Mouse (Mus musculus) frontal cortex, postnatal 14 days (tissue): Measurements from ENCODE around the gene Bfsp1.
A peak's percentile ranks its signal among the peaks of the same experiment; 100 is the strongest.

Experiments used
- DNase-seq, 2 experiments: peaks; one replicate each; pipeline ENCODE4 v3.0.0; 2022; ENCODE audit warnings: low spot score in 2 of 2

Gene Bfsp1

DNA sequence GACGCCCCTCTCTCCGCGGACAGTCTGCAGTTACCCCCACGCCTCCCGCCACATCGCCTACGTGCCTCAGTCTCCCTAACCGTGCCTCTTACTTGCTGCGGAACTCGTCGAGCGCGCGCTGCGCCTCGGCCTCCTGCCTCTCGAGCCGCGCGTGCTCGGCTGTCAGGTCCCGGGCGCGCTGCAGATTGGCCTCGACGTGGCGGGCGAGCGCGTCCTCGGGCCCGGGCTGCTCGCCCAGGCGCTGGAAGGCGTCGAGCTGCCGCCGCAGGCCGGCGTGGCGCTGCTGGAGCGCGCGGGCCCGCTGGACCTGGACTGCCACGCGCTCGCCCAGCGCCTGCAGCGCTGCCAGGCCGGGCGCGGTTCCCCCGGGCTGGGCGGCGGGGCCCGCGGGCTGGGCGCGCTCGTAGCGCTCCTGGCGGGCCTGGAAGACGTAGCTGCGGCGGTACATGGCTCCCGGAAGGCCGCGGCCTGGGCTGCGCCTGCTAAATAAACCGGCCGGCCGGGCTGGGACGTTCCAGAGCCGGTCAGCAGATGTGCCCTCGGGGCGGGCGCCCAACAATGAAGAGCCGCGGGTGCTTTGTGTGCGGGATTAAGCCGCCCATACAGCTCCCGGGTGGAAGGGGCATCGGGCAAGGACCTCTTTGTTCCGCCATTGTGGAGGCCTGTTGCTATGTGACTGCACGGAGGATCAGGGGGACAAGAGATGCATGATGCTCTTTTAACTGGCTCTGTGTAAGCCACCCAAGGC lies at the start of gene Bfsp1:
TSS of gene Bfsp1 (minus strand) at position 690 of the 748 bp plus-strand sequence.
- DNase-seq, result peak in 1 of 2 experiments; percentile 14

GRCm38 (mm10) chr2:143912199-143912598 lies 49.2 kb upstream of the Bfsp1 start:
- DNase-seq, result no peak

GRCm38 (mm10) chr2:143909230-143909629 lies 46.3 kb upstream of the Bfsp1 start:
- no peak for DNase-seq

- no peak for DNase-seq
Observed at GRCm38 (mm10) chr2:143904896-143905295, 41.9 kb upstream of the Bfsp1 start.

GRCm38 (mm10) chr2:143903376-143904045 lies 40.5 kb upstream of the Bfsp1 start:
- DNase-seq, result no peak

GRCm38 (mm10) chr2:143900821-143901351 lies 37.9 kb upstream of the Bfsp1 start:
- DNase-seq, result no peak

GRCm38 (mm10) chr2:143899470-143900220 lies 36.7 kb upstream of the Bfsp1 start:
- DNase-seq, result no peak

DNA sequence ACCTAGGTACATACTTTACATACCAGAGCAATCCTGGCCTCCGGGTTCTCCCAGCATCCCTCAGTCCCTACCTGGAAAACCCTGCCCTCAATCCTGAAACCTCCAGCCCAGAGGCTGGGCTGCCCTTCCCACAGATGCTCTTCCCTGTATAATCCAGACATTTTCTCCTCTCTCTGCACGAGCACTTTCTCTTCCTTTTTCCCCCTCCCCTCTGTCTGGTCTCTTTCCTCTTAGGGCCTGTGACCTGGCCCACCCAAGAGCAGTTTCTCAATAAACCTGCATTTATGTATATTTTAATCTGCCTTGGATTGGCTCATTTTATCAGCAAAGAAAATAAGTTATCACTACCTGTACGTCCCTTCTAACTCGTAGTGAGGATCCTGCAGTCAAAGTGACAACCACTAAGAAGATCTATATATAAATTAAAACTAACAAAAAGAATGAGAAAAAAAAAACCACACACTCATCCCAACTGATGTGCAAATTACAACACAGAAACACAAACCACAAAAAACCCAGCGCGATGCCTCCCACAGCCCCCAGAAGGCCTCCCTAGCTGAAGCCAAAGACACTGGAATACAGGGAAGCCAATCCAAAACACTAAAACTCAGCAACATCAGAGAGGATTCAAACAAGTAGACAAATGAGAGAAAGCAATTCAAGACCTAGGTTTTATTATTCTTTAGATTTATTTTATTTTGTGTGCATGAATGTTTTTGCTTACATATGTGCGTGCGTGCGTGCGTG lies 28.5 kb upstream of the Bfsp1 start:
- DNase-seq, result no peak

DNA sequence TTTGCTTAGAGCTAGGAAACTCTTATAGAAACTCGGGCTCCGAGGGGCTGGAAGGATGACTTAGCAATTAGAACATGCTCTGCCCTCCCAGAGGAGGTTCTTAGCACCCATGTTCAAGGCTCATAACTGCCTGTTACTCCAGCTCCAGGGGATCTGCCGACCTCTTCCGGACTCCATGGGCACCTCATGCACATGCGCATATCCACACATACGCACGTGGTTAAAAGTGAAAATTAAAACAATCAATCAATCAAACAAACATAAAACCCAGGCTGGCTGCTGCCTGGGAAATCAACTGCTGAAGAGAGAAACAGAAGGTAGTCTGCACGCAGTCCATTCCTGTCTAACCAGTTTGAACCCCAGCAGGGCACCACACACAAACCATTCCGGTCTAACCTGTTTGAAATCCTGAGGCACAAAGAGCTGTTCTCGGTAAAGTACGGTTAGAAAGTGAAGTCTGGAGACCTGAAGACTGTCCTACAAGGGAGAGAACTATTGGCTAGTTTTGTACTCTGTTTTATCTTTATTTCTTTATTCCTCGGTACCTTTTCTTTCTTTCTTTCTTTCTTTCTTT lies 27.0 kb upstream of the Bfsp1 start:
- DNase-seq, result no peak

- no peak for DNase-seq
Observed at GRCm38 (mm10) chr2:143889131-143889859, 26.3 kb upstream of the Bfsp1 start.

- DNase-seq, result no peak
Observed at GRCm38 (mm10) chr2:143882606-143883288, 19.8 kb upstream of the Bfsp1 start.

GRCm38 (mm10) chr2:143882002-143882401 lies 19.0 kb upstream of the Bfsp1 start:
- peak; percentile 13 to 15 for DNase-seq

DNA sequence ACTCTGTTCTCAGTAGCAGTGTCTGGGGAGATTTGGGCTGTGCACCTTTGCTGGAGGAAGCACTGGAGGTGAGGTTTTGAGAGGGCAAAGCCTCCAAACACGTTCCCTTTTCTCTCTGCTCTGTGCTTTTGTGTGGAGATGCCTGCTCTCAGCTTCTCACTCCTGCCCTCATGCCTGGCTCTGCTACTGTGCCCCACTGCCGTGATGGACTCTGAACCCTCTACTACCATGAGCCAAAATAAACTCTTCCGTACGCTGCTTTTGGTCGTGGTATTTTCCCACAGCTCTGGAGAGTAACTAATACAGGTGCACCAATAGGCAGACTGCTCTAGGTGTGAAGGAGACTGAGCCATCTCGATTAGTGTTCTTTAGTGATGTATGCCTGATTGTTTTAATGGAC lies 16.3 kb upstream of the Bfsp1 start:
- DNase-seq, result no peak

DNA sequence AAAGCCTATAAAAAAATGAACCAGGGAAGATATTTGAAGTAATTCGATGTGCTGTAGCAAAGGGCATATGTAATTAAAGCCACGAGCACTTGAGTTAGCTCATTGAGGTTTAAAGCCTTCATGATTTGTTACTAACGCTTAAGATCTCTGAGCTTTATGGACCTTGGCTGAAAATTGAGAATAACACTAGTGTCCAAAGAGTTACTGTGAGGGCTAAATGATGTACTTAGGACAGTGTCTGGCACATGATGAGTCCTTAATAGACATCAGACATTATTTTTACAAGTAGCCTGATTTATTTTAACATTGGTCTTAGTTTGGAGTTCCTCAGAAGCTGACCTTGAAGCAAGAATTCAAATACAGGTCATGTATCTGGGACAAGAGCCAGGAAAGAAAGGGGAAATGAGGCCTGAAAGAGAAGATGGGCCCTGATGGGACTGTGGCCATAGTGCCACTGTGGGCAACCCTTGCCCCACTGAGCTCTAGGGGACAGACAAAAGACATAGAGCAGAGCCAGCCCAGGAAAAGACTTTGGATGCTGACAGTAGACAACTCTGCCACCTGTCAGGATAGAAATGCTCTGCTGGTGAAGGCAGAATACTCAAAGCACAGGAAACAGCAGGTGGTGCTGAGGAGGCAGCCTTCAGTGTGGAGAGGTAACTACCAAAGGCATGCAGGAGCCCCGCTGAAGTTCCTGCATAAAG lies 14.1 kb upstream of the Bfsp1 start:
- DNase-seq, result no peak

GRCm38 (mm10) chr2:143876026-143876425 lies 13.1 kb upstream of the Bfsp1 start:
- DNase-seq, result no peak

DNA sequence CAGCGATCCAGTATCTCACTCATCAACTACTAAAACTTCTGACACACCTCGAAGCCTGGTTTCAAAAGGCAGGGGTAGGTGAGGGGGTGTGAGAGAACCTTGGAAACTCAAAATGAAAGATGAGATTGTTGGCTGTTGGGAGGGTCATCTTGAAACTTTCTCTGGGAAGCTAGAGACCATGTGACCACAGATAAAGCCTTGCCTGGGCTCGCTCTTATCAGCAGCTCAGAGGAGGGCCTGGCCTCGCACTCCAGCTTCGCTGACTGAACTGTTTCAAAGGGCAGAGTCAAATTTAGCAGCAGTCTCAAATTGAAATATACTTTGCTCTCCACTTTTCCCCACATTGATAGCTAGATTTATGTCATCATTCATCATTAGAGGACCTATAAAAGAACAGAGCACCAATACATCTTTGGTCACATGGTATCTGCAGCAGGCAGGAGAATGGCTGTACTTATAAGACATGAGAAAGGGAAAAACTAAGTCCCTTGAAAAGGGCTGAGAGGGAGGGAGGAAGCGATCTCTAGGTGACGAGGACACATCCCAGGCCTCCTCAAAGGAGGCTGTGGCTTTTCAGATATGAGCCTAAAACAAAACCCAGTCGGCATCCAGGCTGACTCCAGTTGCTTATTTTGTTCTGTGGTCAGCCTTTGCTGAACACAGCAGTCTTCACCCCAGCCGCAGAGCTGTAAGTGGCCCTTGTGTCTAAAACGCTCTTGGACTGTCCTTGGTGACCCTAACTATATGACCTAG lies 8.1 kb upstream of the Bfsp1 start:
- no peak for DNase-seq

DNA sequence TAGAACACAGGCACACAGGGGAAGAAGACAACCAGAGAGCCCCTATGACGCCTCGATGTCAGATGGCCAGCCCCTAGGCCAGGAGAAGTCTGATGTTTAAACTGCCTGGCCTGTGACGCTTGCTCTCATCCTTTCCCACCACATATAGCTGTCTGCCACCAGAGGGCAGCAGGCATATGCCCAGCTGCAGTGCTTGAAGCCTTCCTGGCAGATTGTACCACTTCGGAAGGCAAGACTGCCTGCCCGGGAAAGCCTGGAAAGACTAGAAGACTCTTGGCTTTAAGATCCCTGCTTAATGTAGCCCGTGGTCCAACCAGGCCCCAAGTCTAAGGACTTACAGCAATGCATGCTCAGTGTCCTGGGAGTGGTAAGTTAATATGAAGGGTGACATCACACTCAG lies 4.4 kb upstream of the Bfsp1 start:
- peak; percentile 58 to 72 for DNase-seq

DNA sequence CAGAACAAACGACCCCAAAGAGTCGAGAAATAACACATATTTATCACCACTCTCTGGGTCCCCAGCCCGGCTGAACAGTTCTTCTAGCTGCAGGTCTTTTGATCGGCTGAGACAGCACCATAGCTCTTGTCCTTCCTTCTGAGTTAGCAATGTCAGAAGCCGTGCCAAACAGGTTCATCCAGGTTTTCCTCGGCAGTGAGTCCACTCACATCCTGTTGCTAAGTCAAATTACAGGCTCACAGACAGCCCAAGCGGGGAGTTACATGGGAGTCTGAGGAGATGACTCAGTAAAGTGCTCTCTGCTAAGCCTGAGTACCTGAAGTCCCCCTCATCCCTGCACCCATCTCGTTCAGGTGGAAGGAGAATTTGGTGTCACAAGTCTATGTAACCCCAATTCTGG lies 1.6 kb upstream of the Bfsp1 start:
- no peak for DNase-seq

DNA sequence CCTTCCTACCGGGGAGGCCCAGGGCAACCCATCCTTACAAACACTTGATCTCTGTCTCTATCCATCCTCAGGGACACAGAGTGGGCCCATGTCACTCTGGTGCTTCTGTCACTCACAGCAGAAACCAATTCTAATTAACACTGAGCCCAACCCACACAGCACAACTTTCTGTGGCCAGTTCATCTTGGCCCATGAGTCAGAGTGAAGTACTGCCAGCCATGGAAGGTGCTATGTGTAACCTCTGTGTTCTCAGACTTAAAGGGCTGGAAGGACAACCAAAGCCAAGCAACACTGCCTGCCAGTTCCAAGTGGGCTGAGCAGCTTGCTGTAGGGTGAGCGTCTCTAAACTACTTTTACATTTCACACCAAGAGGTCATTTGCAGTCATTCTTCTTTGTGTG lies 3.8 kb downstream of the Bfsp1 start:
- no peak for DNase-seq
